Mouse (Mus musculus): ENCODE data around the gene Cnpy3. TPM values are rescaled to one million over a fixed set of nuclear protein-coding genes. Genes with fewer than 3 reads are reported as not detected.
"Not testable (repeated sequence)": the region's sequence is repeated elsewhere in the genome, so short reads cannot be mapped to it uniquely, and the experiment has no call there.

The Cnpy3 gene
- total and polyA plus RNA-seq, 2 experiments from 2014 or later, result 72.4 to 79.1 TPM

- H3K9ac ChIP-seq (replicated peaks; ENCODE audit: low read length), result no peak overlapping the region
- H3K36me3 ChIP-seq (ENCODE audit: insufficient read depth, low read length), result no peaks in the 10 kb centered on the region
- H3K4me3 ChIP-seq (ENCODE audit: low read length), result no peak overlapping the region
- no peaks in the 10 kb centered on the region; the same call in 1 of the 2 replicates for H3K4me1 ChIP-seq (ENCODE audit: insufficient read depth, low read length)
- ATAC-seq, result no peak
- no peak overlapping the region for H3K27ac ChIP-seq
- 61% methylated on average over 8 of the region's 8 CpGs for WGBS
- H3K27me3 ChIP-seq (ENCODE audit: insufficient read depth, low read length), result no peaks in the 10 kb centered on the region
- no peak for DNase-seq (ENCODE audit: low spot score)
- TF ChIP-seq CTCF (IDR thresholded peaks at IDR 0.05; ENCODE audit: low read depth), result no peak
- no peak overlapping the region for H3K4me2 ChIP-seq (ENCODE audit: low read depth, low read length)
- H3K9me3 ChIP-seq (ENCODE audit: low read length), result no peaks in the 10 kb centered on the region
These were observed 15.9 kb upstream of the Cnpy3 start for GRCm38 (mm10) chr17:46767868-46768267.

GRCm38 (mm10) chr17:46764916-46765315 is 12.9 kb upstream of the Cnpy3 start:
- not testable (repeated sequence) for H3K4me3 ChIP-seq (ENCODE audit: low read length); H3K4me1 ChIP-seq (ENCODE audit: insufficient read depth, low read length); H3K27me3 ChIP-seq (ENCODE audit: insufficient read depth, low read length); H3K9me3 ChIP-seq (ENCODE audit: low read length); DNase-seq (ENCODE audit: low spot score); H3K36me3 ChIP-seq (ENCODE audit: insufficient read depth, low read length); H3K27ac ChIP-seq; H3K9ac ChIP-seq (replicated peaks; ENCODE audit: low read length); ATAC-seq; H3K4me2 ChIP-seq (ENCODE audit: low read depth, low read length)
- WGBS, result 61% methylated on average over 8 of the region's 9 CpGs

- Histone ChIP-seq H3K27ac (no peak within 1 kb of the TSS), H3K9me3 (ENCODE audit: low read length) (no peaks in the 10 kb centered on the region), H3K4me2 (ENCODE audit: low read depth, low read length) (no peak within 1 kb of the TSS), H3K36me3 (ENCODE audit: insufficient read depth, low read length) (no peaks in the 10 kb centered on the region), H3K4me3 (ENCODE audit: low read length) (no peak within 1 kb of the TSS), H3K9ac (replicated peaks; ENCODE audit: low read length) (no peak within 1 kb of the TSS), H3K27me3 (ENCODE audit: insufficient read depth, low read length) (no peaks in the 10 kb centered on the region), H3K4me1 (ENCODE audit: insufficient read depth, low read length) (no peaks in the 10 kb centered on the region)
- no peak for TF ChIP-seq CTCF (IDR thresholded peaks at IDR 0.05; ENCODE audit: low read depth)
- ATAC-seq (0 out of 2 replicates have a peak, but pooled peaks have one; percentile 4), DNase-seq (ENCODE audit: low spot score) (no peak)
- WGBS, result 53% methylated on average over 2 of the region's 2 CpGs
These were observed 11.5 kb upstream of the Cnpy3 start, which contains the start of gene Ptcra for GRCm38 (mm10) chr17:46763544-46763943. Gene Ptcra, minus strand, starts transcription at chr17:46763712.

GRCm38 (mm10) chr17:46758753-46759152 is 6.7 kb upstream of the Cnpy3 start:
- H3K27ac ChIP-seq, result no peak overlapping the region
- no peaks in the 10 kb centered on the region for H3K36me3 ChIP-seq (ENCODE audit: insufficient read depth, low read length)
- ATAC-seq (no peak), DNase-seq (ENCODE audit: low spot score) (no peak)
- no peaks in the 10 kb centered on the region for H3K27me3 ChIP-seq (ENCODE audit: insufficient read depth, low read length)
- no peak for TF ChIP-seq CTCF (IDR thresholded peaks at IDR 0.05; ENCODE audit: low read depth)
- no peak overlapping the region for H3K4me2 ChIP-seq (ENCODE audit: low read depth, low read length)
- no peak overlapping the region for H3K9ac ChIP-seq (replicated peaks; ENCODE audit: low read length)
- no peaks in the 10 kb centered on the region for H3K9me3 ChIP-seq (ENCODE audit: low read length)
- WGBS, result 82% methylated on average over 12 of the region's 12 CpGs
- no peaks in the 10 kb centered on the region for H3K4me1 ChIP-seq (ENCODE audit: insufficient read depth, low read length)
- no peak overlapping the region for H3K4me3 ChIP-seq (ENCODE audit: low read length)

- Histone ChIP-seq H3K36me3 (ENCODE audit: insufficient read depth, low read length) (no peaks in the 10 kb centered on the region; the same call in 1 of the 2 replicates), H3K9ac (replicated peaks; ENCODE audit: low read length) (peak overlapping the region; percentile 90), H3K4me1 (ENCODE audit: insufficient read depth, low read length) (peaks cover 7% of the 10 kb centered on the region; the same call in 1 of the 2 replicates), H3K27ac (peak overlapping the region; percentile 95), H3K4me3 (ENCODE audit: low read length) (peak overlapping the region; percentile 82), H3K27me3 (ENCODE audit: insufficient read depth, low read length) (no peaks in the 10 kb centered on the region), H3K9me3 (ENCODE audit: low read length) (no peaks in the 10 kb centered on the region), H3K4me2 (ENCODE audit: low read depth, low read length) (peak overlapping the region; percentile 67)
- WGBS, result 29% methylated on average over 16 of the region's 16 CpGs
- 0 out of 2 replicates have a peak, but pooled peaks have one; percentile 5 for TF ChIP-seq CTCF (IDR thresholded peaks at IDR 0.05; ENCODE audit: low read depth)
- no peak for ATAC-seq
- DNase-seq (ENCODE audit: low spot score), result peak; percentile 62
These were observed 789 bp downstream of the Cnpy3 start for GRCm38 (mm10) chr17:46751056-46751793.

GRCm38 (mm10) chr17:46750580-46750979 is 1.4 kb downstream of the Cnpy3 start:
- H3K4me1 ChIP-seq (ENCODE audit: insufficient read depth, low read length), result peaks cover 7% of the 10 kb centered on the region; the same call in 1 of the 2 replicates
- no peak for TF ChIP-seq CTCF (IDR thresholded peaks at IDR 0.05; ENCODE audit: low read depth)
- no peaks in the 10 kb centered on the region for H3K9me3 ChIP-seq (ENCODE audit: low read length)
- no peaks in the 10 kb centered on the region for H3K27me3 ChIP-seq (ENCODE audit: insufficient read depth, low read length)
- peak overlapping the region; percentile 67 for H3K4me2 ChIP-seq (ENCODE audit: low read depth, low read length)
- no peak overlapping the region; the same call in 1 of the 2 replicates for H3K27ac ChIP-seq
- no peaks in the 10 kb centered on the region; the same call in 1 of the 2 replicates for H3K36me3 ChIP-seq (ENCODE audit: insufficient read depth, low read length)
- H3K4me3 ChIP-seq (ENCODE audit: low read length), result peak overlapping the region; percentile 82
- no peak for ATAC-seq
- peak overlapping the region; percentile 90 for H3K9ac ChIP-seq (replicated peaks; ENCODE audit: low read length)
- 92% methylated on average over 4 of the region's 4 CpGs for WGBS
- DNase-seq (ENCODE audit: low spot score), result no peak

GRCm38 (mm10) chr17:46749282-46749681 is 2.7 kb downstream of the Cnpy3 start:
- no peak overlapping the region for H3K9ac ChIP-seq (replicated peaks; ENCODE audit: low read length)
- DNase-seq (ENCODE audit: low spot score), result no peak
- H3K27me3 ChIP-seq (ENCODE audit: insufficient read depth, low read length), result no peaks in the 10 kb centered on the region
- no peak for TF ChIP-seq CTCF (IDR thresholded peaks at IDR 0.05; ENCODE audit: low read depth)
- H3K4me1 ChIP-seq (ENCODE audit: insufficient read depth, low read length), result peaks cover 7% of the 10 kb centered on the region; the same call in 1 of the 2 replicates
- WGBS, result 91% methylated on average over 5 of the region's 5 CpGs
- no peak overlapping the region for H3K27ac ChIP-seq
- no peak overlapping the region for H3K4me2 ChIP-seq (ENCODE audit: low read depth, low read length)
- peaks cover 7% of the 10 kb centered on the region for H3K36me3 ChIP-seq (ENCODE audit: insufficient read depth, low read length)
- no peak for ATAC-seq
- no peak overlapping the region for H3K4me3 ChIP-seq (ENCODE audit: low read length)
- H3K9me3 ChIP-seq (ENCODE audit: low read length), result no peaks in the 10 kb centered on the region

Data from hindbrain, postnatal 0 days (tissue).